Mouse (Mus musculus) kidney, postnatal 0 days (tissue): ENCODE measurements at regions not wholly inside any gene's neighbourhood (a gene's known extent, or its start where the extent isn't known, plus 50 kb on each side); places are given as distances from the start of the nearest gene placed in this dataset.

ENCODE experiments used
- ATAC-seq: fragments of 200-750 bp; cut with Nextera tagmentation; replicated peaks from 2 replicates; pipeline ENCODE4 v1.8.0; 2017; ENCODE audit warnings: low read depth, moderate number of reproducible peaks, moderate TSS enrichment, moderate library complexity; ENCODE audit not compliant: low FRiP score
- DNase-seq: peaks from one replicate; pipeline ENCODE4 v3.0.0-alpha.2; 2016; ENCODE audit warnings: low spot score
- H3K27ac ChIP-seq: fragments of 300-500 bp; sonication (generic); 2 replicates; pipeline ENCODE4 v1.5.1; 2014; ENCODE audit warnings: mild to moderate bottlenecking
- H3K27me3 ChIP-seq: fragments of 300-500 bp; sonication (generic); 2 replicates; pipeline ENCODE4 v1.6.1; 2014; ENCODE audit warnings: low read length, mixed read lengths; ENCODE audit not compliant: insufficient read depth
- H3K36me3 ChIP-seq: fragments of 300-500 bp; sonication (generic); 2 replicates; pipeline ENCODE4 v1.6.1; 2014; ENCODE audit warnings: low read length, mixed read lengths; ENCODE audit not compliant: insufficient read depth
- H3K4me1 ChIP-seq: fragments of 300-500 bp; sonication (generic); replicated peaks from 2 replicates; pipeline ENCODE4 v1.6.1; 2014; ENCODE audit warnings: antibody characterized with exemption, low read length, mixed read lengths; ENCODE audit not compliant: insufficient read depth
- H3K4me2 ChIP-seq: fragments of 300-500 bp; sonication (generic); 2 replicates; pipeline ENCODE4 v1.6.1; 2014; ENCODE audit warnings: mild to moderate bottlenecking, low read length, moderate library complexity, mixed read lengths
- H3K4me3 ChIP-seq: fragments of 300-500 bp; sonication (generic); replicated peaks from 2 replicates; pipeline ENCODE4 v1.5.1; 2014; ENCODE audit warnings: low read depth, low read length
- H3K9ac ChIP-seq: fragments of 300-500 bp; sonication (generic); 2 replicates; pipeline ENCODE4 v1.6.1; 2014; ENCODE audit warnings: low read depth, low read length
- H3K9me3 ChIP-seq: fragments of 300-500 bp; sonication (generic); replicated peaks from 2 replicates; pipeline ENCODE4 v1.6.1; 2016; ENCODE audit warnings: low read length, inconsistent platforms, mixed read lengths
- CTCF ChIP-seq: IDR thresholded peaks from 2 replicates; pipeline ENCODE4 v1.5.1; 2016; ENCODE audit warnings: antibody characterized with exemption, low read depth, mild to moderate bottlenecking, moderate library complexity
- WGBS: fragments of 180-500 bp; shearing (Covaris S2); extraction: QIAGEN DNeasy Blood & Tissue Kit; methylation state at CpG from one replicate; pipeline ENCODE4 v1.1.7; 2014; 5-methylcytosine and 5-hydroxymethylcytosine counted together

- no peaks in the 10 kb centered on the region for H3K36me3 ChIP-seq
- no peak overlapping the region for H3K4me3 ChIP-seq
- no peak overlapping the region for H3K4me2 ChIP-seq
- no peaks in the 10 kb centered on the region for H3K4me1 ChIP-seq
- DNase-seq (no peak), ATAC-seq (no peak)
- 79% methylated on average over 8 of the region's 8 CpGs for WGBS
- H3K9me3 ChIP-seq: no peaks in the 10 kb centered on the region
- no peak for TF ChIP-seq CTCF
- H3K27me3 ChIP-seq: no peaks in the 10 kb centered on the region
- H3K27ac ChIP-seq: no peak overlapping the region
- no peak overlapping the region for H3K9ac ChIP-seq
These were observed 50.0 kb upstream of the Six3 start for GRCm38 (mm10) chr17:85563391-85563790.
